Mouse (Mus musculus) common myeloid progenitor, adult 5-6 weeks (primary cell): Measurements from ENCODE around the gene Fbxl17. TPM values are rescaled to one million over a fixed set of nuclear protein-coding genes. Genes with fewer than 3 reads are reported as not detected.

Experiments used
- ATAC-seq: replicated peaks from 2 replicates; pipeline ENCODE4 v1.8.0; 2016; ENCODE audit warnings: low read depth, mild to moderate bottlenecking, moderate TSS enrichment, inconsistent platforms; ENCODE audit not compliant: poor library complexity, severe bottlenecking
- total RNA-seq: library from RNA; stranded (forward); fragments of 200-1000, 187-1606 nt; gene quantifications from 2 replicates; pipeline ENCODE4 v1.2.3, GENCODE M21; 2017

The Fbxl17 gene
- total RNA-seq, 1 experiment from 2014 or later = 11.5 TPM

DNA sequence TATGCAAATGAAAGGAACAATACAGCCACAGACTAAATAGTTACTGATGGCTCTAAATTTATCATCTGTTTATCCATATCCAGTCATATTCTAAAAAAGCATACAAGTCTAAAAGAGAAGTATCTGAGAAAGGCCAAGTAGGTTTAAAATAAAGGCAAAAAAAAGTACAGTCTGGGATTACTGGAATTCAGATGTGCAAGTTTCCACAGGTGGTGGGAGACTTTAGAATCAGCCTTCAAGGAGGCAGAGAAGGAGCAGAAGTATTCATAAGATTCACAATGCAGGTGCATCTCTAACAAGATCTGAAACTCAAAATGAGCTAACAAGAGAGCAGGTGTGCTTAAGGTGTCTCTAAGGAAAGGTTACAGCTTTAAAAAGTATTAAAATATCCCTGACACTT lies 263.0 kb downstream of the Fbxl17 start:
- no peak for ATAC-seq

DNA sequence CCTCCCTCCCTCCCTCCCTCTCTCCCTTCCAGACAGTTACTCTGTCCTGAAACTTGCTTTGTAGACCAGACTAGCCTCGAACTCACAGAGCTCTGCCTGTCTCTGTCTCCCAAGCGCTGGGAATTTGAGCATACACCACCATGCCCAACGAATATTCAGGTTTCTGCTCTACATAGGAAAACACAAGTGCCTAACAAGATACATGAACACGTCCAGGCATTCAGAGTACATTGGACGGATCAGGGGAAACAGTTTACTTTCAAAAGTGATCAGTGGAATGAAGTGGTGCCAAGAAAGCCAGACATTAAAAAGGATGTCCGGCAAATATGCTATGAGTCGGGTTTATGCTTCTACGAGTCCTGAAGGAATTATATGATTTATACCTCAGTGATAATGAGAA lies 263.6 kb downstream of the Fbxl17 start:
- no peak for ATAC-seq

DNA sequence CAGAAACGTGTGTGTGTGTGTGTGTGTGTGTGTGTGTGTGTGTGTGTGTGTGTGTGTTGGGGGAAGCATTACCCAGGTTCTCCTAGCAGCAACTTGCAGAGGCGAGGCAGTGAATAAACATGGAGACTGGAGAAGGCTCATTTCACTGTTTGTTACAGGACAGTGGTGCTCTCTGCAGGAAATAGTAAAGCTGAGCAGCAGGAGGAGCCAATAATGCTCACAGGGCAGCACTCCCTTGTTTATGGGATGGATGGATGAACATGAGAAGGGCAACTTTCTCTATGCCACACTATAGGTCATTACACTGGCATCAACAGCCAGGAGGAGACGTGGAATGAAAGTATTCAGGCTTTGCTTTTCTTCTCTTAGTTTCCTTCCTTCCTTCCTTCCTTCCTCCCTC lies 264.0 kb downstream of the Fbxl17 start:
- ATAC-seq = no peak

DNA sequence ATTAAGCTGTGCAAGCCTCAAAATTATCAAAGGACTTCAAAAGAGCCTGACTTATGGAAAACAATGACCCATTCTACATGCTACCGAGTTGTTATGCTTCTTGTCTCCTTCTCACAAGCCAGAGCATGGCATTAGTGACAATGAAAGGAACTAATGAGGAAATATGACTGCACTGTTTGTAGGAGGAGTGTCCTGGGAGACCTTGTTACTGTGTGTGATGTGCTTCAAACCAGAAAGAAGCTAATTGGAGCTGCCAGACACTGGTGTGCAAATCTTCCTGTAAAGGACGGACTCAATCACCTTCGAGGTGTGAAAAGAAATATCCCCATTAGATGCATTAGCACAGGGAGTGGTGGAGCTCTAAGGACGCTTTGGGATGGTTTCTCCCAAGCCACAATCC lies 270.7 kb downstream of the Fbxl17 start:
- ATAC-seq = no peak

DNA sequence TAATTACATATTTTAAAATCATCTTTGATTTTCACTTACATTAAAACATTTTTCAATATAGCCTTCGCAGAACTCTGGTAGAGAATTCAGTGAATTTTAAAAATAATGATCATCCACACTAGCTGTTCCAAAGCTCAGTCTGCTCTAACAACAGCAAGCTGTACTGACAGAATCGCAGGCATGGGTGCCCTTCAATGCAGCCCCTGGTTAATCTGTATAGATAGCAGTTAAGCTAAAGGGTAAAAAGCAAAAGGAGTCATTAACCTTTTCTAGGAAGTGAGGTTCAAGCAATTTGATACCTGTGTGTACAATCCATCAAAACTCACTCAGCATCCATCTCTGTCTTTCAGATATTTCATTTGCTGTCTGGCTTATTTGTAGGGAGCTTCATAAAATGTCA lies 273.4 kb downstream of the Fbxl17 start:
- ATAC-seq = no peak

DNA sequence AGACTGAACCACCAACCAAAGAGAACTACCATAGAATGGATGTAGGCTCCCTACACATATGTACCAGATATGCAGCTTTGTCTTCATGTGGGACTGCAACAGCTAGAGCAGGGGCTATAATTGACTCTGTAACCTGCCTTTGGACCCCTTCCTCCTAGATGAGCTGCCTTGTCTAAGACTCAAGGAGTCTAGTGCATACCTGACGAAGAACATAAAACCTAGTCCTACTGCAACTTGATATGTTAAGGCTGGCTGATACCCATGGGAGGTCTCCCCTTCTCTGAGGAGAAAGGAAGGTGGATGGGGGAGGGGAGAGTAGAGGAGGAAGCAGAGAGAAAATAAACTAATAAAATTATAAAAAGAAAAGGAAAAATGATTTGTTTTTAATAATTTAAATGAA lies 273.9 kb downstream of the Fbxl17 start:
- ATAC-seq = no peak

DNA sequence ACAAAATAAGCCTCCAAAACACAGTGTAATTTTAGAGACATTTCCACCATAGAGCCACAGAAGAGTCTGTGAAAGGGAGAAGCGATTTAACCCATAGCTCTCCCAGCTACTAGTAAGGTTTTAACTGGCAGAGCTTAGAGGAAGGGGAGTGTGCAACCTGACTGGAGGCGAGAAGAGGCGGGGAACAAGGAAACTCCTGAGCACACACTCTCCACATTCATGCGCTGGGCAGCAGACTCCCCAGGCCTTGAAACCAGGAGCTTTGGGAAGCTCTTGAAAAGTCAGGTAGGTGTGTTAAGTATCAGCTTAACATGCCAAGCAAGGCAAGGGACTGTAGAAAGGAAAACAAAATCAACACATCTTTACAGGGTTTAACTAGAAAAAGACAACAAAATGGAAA lies 276.1 kb downstream of the Fbxl17 start:
- no peak for ATAC-seq

DNA sequence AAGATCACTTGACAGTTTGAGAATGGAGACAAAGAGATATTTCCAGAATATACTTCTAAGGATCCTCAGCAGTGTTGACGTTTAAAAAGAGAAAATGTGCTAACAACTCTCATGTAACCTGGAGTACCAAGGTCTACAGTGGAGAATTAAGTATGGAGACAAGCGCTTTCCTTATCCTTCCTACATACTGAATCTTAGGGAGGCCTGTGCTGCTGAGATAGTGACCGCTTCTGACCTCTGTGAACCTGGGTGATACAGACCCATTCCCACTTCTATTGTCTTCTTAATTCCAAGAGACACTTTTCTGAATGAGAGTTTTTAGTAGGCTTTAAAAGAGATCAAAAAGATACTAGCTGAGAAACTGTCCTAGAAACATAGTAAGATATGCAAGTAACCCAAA lies 278.2 kb downstream of the Fbxl17 start:
- ATAC-seq = no peak

DNA sequence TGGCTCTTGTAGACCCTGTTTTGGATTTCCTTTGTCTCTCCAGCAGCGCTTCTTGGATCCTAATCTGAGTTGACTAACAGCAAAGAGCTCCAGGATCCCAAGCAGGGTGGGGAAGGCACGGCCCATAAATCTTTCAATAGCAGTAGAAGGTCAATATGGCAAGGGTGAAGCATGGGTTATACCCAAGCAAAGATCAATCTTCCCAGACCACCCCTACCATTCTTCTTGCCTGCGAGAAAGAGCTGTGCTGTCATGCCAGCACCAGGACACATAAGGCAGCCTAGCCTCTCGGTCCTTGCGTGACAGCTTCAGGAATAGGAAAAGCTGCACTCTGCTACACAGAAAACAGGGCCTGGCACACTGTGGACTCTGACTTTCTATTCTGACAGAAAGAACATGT lies 279.0 kb downstream of the Fbxl17 start:
- ATAC-seq = no peak

DNA sequence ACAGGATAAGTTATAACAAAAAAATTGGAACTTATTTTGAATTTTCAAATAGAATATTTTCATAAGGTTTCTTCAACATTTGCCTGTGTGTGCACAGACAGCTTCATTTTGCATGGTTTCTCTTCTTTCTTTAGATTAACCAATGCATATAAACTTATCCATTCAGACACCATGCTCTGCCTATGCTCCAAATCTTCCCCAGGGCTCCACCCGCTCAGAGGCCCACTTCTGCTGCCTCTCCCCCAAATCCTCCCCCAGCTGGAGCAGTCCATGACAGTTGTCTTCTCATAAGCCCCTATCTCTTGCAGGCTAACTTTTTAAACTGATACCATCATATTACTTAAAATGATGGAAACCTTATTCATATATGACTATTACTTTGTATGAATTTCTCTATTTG lies 282.8 kb downstream of the Fbxl17 start:
- no peak for ATAC-seq

DNA sequence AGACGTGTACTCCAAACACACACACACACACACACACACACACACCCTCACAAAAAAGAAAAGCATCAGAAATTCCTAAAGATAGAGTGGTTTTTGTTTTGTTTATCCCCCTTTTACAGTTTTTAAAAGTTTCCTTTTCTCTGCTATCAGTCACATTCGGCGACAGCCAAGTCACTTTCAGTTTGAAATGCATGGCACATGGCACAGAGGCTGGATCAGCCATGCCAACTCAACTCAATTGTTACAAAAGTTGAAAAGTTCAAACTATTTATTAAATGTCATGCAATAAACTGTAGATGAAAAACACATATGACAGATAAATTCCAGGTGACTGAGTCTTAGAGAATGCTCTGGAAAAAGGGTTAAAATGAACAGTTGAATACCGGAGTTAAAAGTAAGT lies 287.8 kb downstream of the Fbxl17 start:
- ATAC-seq = no peak

DNA sequence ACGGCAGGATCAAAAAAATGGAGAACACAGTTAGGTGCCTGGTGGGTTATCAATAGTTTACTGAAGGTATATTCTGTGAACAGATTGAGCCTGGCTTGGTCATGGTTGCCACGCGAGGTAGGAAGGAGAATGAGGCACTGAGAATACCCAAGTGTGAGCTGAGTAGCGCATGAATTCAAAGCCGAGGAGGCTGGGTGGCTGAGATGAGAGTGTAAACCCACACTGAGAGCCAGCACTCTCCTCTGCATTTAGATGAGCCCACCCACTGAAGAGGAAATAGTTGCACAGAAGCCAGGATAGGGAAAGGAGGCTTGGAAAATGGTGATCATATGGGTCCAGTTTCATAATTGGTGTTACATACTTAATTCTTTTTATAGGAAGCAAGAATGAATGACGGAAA lies 290.7 kb downstream of the Fbxl17 start:
- no peak for ATAC-seq

DNA sequence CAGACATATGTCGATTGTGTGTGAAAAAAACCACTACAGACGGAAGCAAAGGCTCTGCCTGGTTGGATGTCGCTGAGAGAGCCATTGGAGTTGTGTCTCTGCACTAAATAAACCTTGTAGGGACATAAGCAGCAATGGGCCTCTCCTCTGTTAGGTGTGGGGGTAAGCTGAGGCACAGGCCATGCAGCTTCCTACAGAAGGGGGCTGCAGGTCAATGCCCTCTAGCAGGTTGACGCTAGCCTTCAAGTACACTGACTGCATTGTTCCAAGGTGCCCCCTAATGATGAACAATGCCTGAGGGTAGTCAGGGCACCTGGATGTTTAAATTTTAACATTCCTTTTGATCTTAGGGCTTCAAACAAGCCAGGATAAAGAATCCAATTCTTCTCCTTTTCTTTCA lies 291.5 kb downstream of the Fbxl17 start:
- ATAC-seq = no peak

DNA sequence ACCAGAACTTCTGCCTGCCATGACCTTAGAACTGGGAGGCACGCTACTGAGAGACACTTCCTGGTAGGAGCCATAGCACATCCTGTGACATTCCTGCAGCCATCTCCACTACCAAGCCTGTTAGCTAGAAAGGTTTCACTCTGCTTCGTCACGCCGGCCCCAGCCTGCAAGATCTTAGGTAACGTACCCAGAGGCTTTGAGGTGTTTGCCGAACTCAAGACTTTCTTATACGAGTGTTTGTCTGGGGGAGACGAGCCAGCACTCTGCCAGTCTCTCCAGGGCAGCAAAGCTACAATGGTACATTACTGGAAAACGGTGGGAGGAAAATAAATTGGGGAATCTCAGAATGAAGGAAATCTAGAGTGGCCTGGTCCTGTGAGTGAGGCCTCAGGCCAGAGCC lies 292.1 kb downstream of the Fbxl17 start:
- ATAC-seq = no peak

DNA sequence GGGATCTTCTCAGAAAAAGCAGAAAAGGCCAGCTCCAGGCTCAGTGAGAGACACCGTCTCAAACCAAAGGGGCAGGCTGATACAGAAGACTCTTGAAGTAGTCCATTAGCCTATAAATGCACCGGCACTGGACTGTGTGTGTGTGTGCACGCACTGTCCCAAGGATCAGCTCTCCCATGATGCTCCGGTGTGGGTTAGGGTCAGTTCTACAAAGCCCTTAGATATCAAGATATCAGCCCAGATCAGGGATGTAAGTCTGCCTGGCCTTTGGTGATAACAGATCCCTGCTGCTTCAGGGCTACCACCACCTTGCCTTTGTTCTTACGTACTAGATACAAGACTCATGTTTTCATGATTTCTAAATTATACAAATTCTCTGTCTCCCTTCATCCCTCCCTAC lies 294.5 kb downstream of the Fbxl17 start:
- ATAC-seq = no peak

DNA sequence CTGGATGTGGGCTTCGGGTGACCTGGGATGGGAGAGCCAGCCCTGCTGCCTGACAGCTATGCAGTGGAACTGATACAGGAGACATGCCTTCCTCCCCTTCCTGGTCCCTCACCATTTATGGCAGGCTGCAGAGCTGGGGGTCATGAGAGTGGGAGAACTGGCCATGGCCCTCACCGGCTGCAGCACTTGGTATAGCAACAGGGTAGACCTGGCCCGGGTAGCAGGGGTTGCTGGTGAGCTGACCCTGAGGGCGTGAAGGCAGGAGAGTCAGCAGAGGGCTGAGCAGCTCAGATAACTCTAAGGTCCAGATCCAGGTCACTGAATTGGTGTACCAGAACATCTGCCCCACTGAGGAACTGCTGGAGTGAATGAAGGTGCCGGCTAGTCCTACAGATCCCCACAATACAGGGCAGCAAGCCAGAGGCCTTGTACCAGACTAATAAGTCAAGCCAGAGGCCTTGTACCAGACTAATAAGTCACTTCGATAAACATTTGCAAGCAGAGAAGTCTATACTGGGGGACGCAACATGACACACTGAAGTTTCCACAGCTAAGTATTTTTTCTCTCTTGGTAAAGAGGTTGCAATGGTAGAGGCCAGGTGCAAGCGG lies 296.1 kb downstream of the Fbxl17 start:
- no peak for ATAC-seq

DNA sequence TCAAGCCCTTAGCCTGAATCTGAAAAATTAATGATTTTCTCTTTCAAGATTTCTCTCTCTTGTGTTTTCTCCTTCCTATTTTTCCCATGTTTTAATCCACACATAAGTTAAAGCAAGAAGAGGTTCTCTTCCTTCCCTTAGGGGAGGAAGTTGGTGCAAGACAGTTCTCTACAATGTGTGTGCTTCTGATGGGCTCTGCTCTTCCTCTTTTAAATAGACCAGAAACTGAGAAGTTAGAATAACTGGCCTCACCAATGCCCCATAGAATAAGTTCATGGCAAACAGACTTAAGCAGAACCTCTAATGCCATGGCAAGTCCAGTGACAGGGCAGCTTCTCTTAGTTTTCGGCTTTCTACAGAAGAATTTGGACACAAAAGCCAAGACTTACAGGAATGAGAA lies 301.1 kb downstream of the Fbxl17 start:
- peak; percentile 90 for ATAC-seq

DNA sequence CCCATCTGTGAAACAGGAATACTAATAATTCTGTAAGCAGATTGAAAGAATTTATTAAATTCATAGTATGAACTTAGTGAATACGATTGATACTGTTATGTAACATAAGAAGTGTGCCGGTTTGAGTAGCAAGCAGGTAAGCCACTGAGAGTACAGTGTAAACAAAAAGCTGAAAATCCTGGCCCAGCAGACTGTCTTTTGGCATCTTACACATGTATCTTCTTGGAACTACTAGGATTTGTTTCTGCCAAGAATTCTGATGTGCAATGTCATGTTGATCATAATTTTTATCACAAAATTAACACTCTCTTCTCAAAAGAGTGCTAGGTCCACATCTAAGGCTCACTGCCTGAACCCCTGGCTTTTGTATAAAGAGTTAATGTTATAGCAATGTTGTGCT lies 304.3 kb downstream of the Fbxl17 start:
- no peak for ATAC-seq

DNA sequence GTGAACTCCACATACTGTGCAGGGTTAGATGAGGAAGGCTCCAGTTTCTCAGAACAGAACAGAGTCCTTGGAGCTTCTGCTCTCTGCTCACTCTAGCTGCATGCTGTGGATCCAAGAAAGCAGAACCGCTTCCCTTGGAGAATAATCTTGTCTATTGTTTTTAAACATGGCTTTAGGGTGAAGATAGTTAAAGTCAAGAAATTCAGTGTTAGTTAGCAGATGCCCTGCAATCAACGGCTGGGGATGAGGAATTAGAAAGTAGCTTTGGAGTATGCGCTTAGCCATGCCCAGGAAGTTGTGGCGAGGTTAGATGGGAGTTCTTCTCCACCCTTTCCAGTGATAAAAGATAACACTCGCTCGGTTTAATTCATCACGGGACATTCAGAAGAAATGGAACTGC lies 306.6 kb downstream of the Fbxl17 start:
- peak; percentile 68 for ATAC-seq

DNA sequence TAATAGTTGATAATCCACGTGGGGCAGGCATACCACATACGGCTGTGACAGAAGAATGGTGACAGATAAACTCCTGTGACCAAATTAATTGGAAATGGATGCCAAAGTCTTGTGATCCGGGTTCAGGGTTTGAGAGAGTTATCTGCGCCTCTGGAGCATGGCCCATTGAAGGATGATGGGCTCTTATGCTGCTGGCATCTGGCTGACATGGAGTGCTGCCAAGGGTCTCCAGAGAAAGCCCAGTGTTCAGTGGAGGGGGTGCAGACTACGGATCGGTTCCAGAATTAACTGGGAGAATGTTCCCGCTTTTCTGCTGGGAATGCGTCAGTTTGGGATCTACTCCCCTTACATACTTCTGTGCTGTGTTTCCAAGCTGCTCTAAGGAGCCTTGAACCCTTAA lies 308.5 kb downstream of the Fbxl17 start:
- ATAC-seq = no peak

DNA sequence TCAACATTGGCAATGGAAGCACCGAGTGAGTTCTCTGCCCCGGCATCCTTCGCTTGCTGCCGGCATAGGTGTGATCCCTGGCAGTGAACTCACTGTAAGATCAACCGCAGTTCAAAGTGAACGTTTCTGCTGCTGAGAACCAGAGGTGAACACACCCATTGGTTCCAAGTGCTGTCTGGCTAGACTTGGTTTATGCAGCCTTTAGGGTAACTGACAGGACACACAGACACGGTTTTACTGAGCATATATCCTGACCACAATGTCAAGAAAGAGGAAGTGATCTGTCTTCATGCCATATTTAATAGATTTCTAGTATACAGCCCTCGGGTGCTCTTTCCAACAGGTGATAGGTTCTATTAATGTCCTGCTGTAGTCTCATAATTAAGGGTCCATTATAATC lies 310.5 kb downstream of the Fbxl17 start:
- peak; percentile 96 for ATAC-seq

DNA sequence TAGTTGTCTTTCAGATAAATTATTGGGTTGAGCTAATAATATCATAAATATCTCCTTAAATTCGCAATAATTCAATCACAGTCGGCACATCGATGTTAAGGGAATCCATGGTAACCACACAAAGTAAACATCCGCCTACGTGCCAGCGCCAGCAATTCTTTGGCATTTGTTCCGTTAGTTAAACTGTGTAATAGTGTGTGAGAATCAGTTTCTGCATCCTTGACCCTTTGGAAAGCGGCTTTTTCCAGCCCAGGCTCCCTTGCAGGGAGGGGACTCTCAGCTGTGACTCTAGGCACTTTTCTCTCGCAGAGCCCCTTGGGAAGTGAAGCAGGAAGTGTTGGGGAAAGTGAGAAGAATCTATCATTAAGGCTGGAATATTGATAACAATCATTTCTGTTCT lies 314.3 kb downstream of the Fbxl17 start:
- no peak for ATAC-seq
